Mouse (Mus musculus) mouse embryonic stem cell (cell line): ENCODE data around the gene Ggt6.

Experiments
- in situ Hi-C, 2 experiments: fragments of 300-500 bp; cut with MboI; formaldehyde crosslinking; loops; 1 replicate in 1 of 2; 3 replicates in 1 of 2; pipeline ENCODE4 v1.14.3; 2019 to 2020; ENCODE audit warnings: low sequenced_read_pairs in 2 of 2, low pct_unique_long_range_greater_than_20kb in 1 of 2, mixed read lengths in 1 of 2; ENCODE audit not compliant: unreplicated experiment in 1 of 2

Gene Ggt6

GRCm38 (mm10) chr11:72434963-72435693 is at the start of gene Ggt6:
TSS of gene Ggt6 (plus strand) at chr11:72435526.
- in situ Hi-C loops: no loop called here

DNA sequence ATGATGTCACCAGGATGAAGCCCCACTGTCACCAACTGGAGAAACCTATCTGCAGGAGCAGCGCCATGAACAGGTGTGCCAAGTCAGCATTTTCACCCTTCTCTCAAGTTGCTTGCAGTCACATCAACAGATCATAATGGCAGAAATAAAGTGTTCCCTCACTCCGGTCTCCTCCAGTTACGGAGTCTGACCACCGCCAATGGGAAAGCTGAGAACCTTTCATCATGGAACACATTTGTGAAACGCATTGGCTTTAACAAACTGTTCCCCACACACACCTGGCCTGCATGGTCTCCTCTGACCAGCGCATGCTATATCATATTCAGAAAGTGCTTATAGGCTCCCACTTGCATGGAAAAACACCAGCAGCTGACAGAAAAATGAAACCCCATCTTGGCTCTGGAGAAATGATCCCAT is 47.2 kb upstream of the Ggt6 start:
- in situ Hi-C loops: no loop called here

DNA sequence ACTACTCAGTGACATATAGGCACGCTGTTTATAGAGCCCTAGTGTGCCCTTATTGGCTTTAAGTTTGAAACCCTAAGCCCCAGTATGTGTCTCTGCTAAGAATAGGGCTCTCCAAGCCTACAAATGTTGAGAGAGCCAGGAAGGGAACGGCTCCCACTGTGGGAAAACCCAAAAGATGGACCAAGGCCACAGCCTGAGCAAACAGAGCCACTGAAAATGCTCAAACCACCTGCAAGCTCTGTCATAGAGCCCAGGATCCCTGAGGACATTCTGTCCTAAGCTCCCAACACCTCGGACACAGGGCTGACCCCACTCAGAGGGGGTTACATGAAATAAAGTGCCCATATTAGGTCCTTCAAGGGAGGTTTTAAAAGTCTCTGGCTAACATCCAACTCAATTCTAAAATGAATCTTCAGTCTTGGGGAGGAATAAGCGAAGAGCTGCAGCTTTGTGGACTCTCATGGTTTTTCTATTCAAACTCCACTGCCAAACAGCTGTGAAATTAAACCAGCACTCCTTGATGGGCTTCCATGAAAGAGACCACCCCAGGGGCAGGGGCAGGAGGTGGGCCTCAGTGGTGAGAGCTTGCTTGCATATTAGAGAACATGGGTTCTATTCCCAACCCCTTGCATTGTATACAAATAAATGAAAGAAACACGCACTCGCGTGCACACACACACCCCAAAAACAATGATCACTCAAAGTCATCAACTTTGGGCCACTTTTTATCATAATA is 45.8 kb upstream of the Ggt6 start:
- in situ Hi-C loops: no loop called here

- in situ Hi-C loops: no loop called here
These were observed 44.1 kb upstream of the Ggt6 start for GRCm38 (mm10) chr11:72391181-72391580.

DNA sequence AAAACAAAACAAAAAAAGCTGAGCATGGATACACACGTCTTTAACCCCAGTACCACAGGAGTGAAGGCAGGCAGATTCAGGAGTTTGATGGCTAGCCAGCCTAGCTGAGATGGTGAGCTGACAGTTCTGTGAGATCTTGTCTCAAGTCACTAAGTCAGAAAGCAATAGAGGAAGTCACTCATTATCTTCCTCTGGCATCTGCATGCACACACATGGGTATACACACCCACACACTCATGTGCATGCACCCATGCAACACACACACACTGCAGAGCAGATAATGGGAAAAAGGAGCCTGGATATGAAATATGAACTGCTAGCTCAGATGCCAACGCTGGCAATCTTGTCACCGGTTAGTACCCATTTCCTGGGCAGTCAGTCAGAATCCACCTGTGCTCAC is 42.1 kb upstream of the Ggt6 start:
- in situ Hi-C loops: no loop called here

DNA sequence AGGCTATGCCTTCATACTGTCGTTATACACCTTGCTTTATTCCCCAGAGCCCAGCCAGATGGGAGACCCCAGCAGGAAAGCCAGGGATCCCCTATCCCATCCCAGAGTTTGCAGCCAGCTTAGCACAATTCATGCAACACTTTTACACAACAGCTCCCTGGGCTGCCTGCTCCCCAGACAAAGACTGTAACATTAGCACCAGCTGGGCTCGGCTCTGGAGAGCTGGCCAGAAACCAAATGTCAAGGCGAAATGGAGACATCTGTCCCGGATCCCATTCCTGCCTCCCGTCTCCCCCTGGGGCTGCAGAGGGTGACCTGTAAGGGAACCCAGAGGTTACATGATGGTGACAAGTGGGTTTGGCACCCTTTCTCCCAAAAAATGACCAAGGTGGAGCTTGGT is 41.7 kb upstream of the Ggt6 start:
- in situ Hi-C loops: no loop called here

- in situ Hi-C loops: no loop called here
These were observed 40.6 kb upstream of the Ggt6 start for GRCm38 (mm10) chr11:72394694-72395093.

GRCm38 (mm10) chr11:72395652-72396051 is 39.7 kb upstream of the Ggt6 start:
- in situ Hi-C loops: no loop called here

- in situ Hi-C loops: no loop called here
These were observed 38.7 kb upstream of the Ggt6 start for GRCm38 (mm10) chr11:72396621-72397020.

DNA sequence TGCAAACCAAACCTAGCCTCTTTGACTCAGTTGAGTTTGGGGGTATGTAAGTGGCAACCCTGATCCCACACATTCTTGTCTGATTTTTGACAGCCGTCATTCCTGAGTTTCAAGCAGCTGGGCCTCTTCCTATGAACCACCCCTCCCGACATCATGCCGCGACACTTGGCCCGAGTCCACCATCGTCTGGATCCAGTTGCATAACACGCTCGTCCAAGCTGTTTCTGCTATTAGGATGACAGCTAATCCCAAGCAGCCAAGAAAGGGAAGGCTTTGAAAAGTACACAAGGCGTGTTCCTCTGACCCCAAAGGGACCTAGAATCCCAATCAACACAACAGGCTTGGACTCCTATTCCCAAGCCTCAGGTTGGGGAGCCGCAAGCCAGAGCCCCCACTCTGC is 38.3 kb upstream of the Ggt6 start:
- in situ Hi-C loops: no loop called here

DNA sequence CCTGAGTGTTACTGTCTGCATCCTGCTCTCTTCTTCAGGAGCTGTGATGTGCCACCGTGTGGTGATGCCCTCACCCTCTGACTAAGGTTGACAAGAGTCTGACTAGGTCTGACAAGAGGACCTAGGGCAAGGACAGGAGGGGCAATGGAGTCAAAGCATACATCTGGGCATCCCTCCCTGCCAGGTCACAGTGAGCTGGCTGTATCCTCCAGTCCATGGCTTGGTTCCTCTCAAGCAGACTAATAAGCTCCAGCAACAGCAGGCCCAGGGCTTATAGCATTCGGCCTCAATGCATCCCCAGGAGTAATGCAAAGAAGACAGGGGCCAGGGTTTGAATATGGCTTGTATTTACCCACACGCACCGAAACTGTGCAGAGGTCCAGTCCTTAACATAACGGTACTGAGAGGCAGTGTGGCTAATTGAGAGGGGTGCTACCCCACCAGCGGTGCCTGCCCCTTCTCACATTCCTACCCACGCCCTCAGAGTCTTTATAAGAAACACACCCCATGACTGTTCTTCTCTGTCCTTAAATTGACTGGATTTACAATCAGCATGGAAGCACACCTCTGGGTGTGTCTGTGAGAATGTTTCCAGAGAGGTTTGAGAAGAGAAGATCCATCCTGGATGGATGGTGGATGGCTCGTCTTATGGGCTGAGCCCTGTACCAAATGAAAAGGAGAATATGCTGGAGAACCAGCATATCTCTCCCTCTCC is 37.4 kb upstream of the Ggt6 start:
- in situ Hi-C loops: no loop called here

GRCm38 (mm10) chr11:72401068-72401467 is 34.3 kb upstream of the Ggt6 start:
- in situ Hi-C loops: no loop called here

DNA sequence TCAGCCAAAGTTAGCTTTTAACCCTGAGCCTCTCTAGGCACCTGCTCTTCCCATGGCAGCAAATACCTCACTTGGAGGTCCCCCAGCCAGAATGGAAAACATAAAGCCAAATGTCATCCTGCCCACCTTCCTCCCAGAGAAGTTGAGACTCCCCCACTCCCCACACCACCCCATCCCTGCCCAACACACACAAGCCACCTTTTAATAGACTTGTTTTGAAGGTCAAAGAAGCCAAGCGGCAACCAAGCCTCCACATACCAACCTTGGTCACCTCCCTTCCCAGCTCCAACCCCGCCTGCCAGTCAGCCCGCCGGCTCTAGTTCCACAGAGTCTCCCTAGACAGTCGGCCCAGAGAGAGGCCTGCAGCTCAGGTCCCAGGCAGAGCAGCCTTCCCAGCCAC is 33.3 kb upstream of the Ggt6 start:
- in situ Hi-C loops: no loop called here

GRCm38 (mm10) chr11:72402969-72403368 is 32.4 kb upstream of the Ggt6 start:
- in situ Hi-C loops: no loop called here

- in situ Hi-C loops: no loop called here
These were observed 29.8 kb upstream of the Ggt6 start for GRCm38 (mm10) chr11:72405532-72405931.

GRCm38 (mm10) chr11:72406079-72406675 is 29.1 kb upstream of the Ggt6 start:
- in situ Hi-C loops: no loop called here

- in situ Hi-C loops: no loop called here
These were observed 28.2 kb upstream of the Ggt6 start for GRCm38 (mm10) chr11:72407081-72407480.

DNA sequence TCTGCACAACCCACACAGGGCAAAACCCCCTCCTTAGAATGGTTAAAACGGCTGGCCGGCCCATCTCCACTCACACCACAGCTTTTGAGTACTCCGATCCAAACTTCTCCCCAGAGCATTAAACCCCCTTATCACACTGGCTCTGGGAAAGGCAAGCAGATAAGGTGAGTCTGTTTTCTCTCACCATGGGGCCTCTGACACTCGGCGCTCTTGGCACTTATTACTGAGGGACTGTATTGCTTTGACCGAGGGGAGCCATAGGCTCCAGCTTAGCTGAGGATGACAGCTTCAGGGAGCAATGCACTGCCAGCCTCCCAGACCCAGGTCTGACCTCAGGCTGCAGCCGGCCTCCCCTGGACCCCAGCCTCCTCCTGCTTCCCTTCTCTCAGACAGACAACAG is 27.8 kb upstream of the Ggt6 start:
- in situ Hi-C loops: no loop called here
